Mouse (Mus musculus): ENCODE results near the gene Pigh.

The Pigh gene

GRCm38 (mm10) chr12:79067526-79067925 lies 21.9 kb downstream of the Pigh start:
- no peak for DNase-seq (ENCODE audit: low read depth, low spot score)

DNA sequence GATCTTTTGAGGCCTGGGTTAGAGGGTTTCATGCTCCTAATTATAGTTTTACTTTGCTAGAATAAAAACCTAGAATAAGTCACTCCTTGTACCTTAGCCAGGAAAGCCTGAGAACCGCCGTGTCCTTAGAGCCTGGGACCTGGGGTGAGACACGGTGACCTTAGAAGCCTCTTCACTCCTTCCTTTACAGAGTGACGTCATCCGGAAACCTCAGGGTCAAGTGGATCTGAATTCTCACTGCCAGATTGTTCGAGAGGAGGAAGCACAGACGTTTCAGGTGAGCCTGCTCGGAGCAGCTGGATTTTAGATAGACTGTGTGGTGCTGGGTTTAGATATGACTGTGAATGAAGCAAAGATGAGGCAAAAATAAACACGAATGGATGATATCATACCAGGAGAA lies 23.0 kb downstream of the Pigh start:
- DNase-seq (ENCODE audit: low read depth, low spot score) = no peak

- no peak for DNase-seq (ENCODE audit: low read depth, low spot score)
Measured at GRCm38 (mm10) chr12:79064451-79064850, 25.0 kb downstream of the Pigh start.

- no peak for DNase-seq (ENCODE audit: low read depth, low spot score)
Measured at GRCm38 (mm10) chr12:79060766-79061652, 28.4 kb downstream of the Pigh start.

DNA sequence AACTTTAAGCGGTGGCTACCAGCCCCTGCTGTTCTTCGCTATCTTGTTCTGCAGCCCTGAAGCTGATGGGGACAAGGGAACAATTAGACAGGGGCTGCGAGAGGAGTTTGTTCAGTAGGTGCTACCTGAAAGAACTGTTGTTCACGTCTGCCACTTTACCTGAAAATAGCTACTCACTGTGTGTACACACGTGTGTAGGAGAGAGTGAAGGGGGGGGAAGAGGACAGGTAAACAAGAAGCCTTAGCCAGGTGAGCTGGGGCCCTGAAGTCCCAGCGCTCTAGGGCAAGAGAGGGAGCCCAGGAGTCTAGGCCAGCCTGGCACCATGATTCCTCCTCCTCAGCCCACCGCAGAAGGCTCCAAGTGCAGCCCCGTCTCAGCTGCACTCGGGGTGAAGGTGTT lies 29.3 kb downstream of the Pigh start:
- DNase-seq (ENCODE audit: low read depth, low spot score) = no peak

- no peak for DNase-seq (ENCODE audit: low read depth, low spot score)
Measured at GRCm38 (mm10) chr12:79059573-79059972, 29.9 kb downstream of the Pigh start.

- no peak for DNase-seq (ENCODE audit: low read depth, low spot score)
Measured at GRCm38 (mm10) chr12:79055276-79055675, 34.2 kb downstream of the Pigh start.

GRCm38 (mm10) chr12:79052073-79052472 lies 37.4 kb downstream of the Pigh start:
- no peak for DNase-seq (ENCODE audit: low read depth, low spot score)

DNA sequence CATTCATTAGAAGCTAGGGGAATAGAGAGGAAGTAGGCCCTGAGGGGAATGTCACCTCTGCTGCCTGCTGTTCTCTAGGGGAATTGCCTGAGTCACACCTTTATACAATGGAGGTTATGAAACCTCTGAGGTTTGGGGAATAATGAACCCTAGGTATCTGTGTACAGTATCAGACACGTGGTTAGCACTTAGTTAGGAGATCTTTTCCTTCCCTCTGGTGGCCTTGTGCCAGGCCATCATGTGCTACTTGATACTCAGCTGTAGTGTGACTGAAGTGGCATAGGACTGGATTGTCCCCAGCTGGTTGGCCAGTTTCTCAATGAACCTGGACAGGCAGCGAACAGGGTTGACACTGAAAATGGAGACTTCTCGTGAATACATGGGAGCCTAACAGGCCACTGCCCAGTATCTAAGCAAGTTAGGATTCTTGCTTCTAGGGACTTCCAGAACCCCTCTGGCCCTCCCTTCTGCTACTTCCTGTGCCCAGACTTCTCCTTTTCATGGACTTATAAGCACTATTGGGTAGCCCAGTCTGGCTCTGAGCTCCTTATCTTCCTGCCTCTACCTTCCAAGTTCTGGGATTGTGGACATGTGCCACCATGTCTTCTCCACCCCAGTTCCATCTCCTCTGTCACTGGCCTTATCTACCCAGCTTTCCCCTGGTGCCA lies 38.8 kb downstream of the Pigh start:
- DNase-seq (ENCODE audit: low read depth, low spot score) = no peak

DNA sequence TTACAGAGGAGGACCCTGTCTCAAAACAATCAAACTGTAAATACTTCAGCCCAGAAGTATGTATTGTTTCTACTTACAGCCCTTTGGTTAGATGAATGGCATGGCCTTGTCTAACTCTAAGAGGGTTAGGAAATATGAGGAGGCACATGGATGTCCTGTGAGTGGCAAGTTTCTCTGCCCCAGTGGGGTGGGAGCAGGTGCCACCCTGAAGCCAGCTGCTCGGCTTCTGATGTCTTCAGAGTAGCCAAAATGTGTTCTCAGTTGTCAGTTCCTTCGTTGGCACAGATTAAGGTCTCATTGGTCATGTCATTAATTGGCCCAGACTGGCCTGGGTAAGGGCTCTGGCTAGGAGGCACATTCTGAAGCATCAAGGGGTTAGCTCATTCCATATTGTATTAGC lies 39.6 kb downstream of the Pigh start:
- DNase-seq (ENCODE audit: low read depth, low spot score) = no peak

GRCm38 (mm10) chr12:79048898-79049297 lies 40.6 kb downstream of the Pigh start:
- no peak for DNase-seq (ENCODE audit: low read depth, low spot score)

- DNase-seq (ENCODE audit: low read depth, low spot score) = no peak
Measured at GRCm38 (mm10) chr12:79047203-79047602, 42.2 kb downstream of the Pigh start.

DNA sequence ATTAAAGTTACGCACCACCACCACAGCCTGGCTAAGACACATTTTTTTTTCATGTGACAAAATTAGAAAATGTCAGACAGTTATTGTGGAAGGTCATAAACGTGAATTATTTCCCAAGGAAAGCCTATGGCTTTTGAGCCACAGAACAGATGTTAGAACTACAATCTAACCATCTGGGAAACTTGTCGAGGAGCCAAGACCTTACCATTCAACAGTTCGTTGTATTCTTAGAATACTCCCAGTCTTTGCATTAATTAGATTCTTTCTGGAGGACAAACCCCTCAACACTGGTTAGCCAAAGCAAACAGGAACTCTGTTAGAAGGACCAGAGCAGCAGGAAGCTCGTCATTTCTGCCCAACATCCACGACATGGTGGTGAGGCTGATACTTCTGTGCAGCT lies 43.3 kb downstream of the Pigh start:
- no peak for DNase-seq (ENCODE audit: low read depth, low spot score)

DNA sequence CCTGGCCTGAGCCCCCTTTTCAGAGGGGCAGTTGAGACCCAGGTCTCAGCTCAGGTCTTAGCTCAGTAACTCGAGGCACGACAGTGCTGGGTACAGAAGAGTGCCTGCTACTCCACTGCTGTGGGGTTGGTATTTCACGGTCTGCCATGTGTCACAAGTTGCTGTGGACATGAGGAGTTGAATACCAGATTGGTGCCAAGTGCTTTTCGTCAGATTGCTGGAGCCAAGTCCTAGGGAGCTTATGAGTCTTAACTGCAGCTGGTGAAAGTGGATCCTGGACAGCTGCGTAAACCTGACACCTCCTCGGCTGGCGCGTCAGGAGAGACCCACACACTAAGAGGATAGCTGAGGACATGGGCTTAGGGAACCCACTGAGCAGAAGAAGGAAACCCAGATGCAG lies 44.8 kb downstream of the Pigh start:
- no peak for DNase-seq (ENCODE audit: low read depth, low spot score)

GRCm38 (mm10) chr12:79041436-79041835 lies 48.0 kb downstream of the Pigh start:
- DNase-seq (ENCODE audit: low read depth, low spot score) = no peak

GRCm38 (mm10) chr12:79040201-79040827 lies 49.1 kb downstream of the Pigh start:
- DNase-seq (ENCODE audit: low read depth, low spot score) = no peak

- no peak for DNase-seq (ENCODE audit: low read depth, low spot score)
Measured at GRCm38 (mm10) chr12:79039708-79040107, 49.7 kb downstream of the Pigh start.

DNA sequence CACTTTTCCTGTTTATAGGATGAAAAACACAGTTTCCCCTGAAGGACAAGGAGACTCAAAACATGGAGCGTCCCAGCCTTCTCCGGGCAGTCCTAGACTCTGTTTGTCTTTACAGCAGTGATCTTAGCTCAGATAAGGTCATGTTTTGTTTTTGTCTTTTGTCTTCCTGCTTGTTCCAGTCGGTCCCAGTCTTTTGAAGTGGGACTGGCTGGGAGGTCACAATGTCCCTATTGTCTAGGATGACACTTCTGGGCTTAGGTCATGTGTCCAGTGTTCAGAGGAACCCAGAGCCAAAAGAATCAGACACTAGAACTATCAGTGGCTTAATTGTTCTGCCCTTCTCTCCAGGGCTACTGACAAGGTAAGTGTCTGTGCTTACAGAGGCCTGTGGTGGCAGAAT lies 54.1 kb downstream of the Pigh start:
- DNase-seq (ENCODE audit: low read depth, low spot score) = no peak

DNA sequence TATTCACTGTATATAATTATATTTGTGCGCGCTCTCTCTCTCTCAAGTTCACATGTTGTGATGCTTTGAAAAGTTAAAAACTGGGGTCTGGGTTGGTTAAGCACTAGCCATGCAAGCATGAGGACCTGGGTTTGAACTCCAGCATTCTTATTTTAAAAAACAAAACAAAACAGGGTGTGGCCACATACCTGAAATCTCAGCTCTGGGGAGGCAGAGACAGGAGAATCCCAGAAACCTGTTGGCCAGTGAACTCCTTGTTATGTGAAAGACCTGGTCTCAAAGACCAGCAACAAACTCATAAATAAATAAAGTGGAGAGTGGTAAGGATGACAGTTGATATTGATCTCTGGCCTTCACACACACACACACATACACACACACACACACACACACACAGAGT lies 55.1 kb downstream of the Pigh start:
- DNase-seq (ENCODE audit: low read depth, low spot score) = no peak
